Mouse (Mus musculus) subcutaneous adipose tissue, adult 2 months (tissue): ENCODE measurements around the gene Gm17555. TPM values are rescaled to one million over a fixed set of nuclear protein-coding genes. Genes with fewer than 3 reads are reported as not detected.

Experiments
- polyA plus RNA-seq: library from polyadenylated mRNA; depleted of rRNA; stranded (reverse); fragments of >200 nt; gene quantifications from 2 replicates; pipeline ENCODE4 v1.2.3, GENCODE M21; 2012; ENCODE audit warnings: low replicate concordance; rRNA removed

Gm17555 gene
- polyA plus RNA-seq = not detected in 2 replicates

GRCm38 (mm10) chr2:126214800-126215199, at the start of gene Gm17555:
Gene Gm17555, plus strand, starts transcription at chr2:126215100.

Other genes with a start within 250 kb of the Gm17555 start
- 4.0 and 5.4 TPM in 2 replicates for gene Fgf7, start 180.4 kb upstream of the Gm17555 start, polyA plus RNA-seq
- not detected in 2 replicates for gene Fam227b, start 63.1 kb upstream of the Gm17555 start, polyA plus RNA-seq
- gene Dtwd1, start 63.0 kb upstream of the Gm17555 start, polyA plus RNA-seq = 5.7 and 6.5 TPM in 2 replicates